Mouse (Mus musculus): Measurements from ENCODE around the gene Cox7a1.

GRCm38 (mm10) chr7:30231328-30231668 lies 47.4 kb downstream of the Cox7a1 start:
- TF ChIP-seq CTCF (IDR thresholded peaks at IDR 0.05; ENCODE audit: control insufficient read depth, insufficient read depth, insufficient replicate concordance, low read depth, low read length) (no peak), POLR2A (IDR thresholded peaks at IDR 0.05; ENCODE audit: control insufficient read depth, low read depth, low read length) (no peak)

Data from testis, adult 2 months (tissue).